Comparison of ENCODE assay signal across 7 mouse cellular contexts in genomic region chr2:132512051-132512976, GRCm38 (mm10).
A peak's percentile ranks its signal among the peaks of the same experiment; 100 is the strongest.
DNase-seq lines count a peak whose midpoint lies in the region; ATAC-seq and TF ChIP-seq lines count a peak whose summit lies in the region.

No protein-coding gene starts in this region.

- H3K27me3 ChIP-seq in limb, embryonic 13.5 days, result peaks cover 5% of the 10 kb centered on the region
- no peaks in the 10 kb centered on the region for H3K27me3 ChIP-seq in stomach, embryonic 15.5 days (replicated peaks)

- WGBS in bone marrow, adult 2 months, result 3% methylated on average over 19 of the region's 19 CpGs
- 52% methylated on average over 18 of the region's 19 CpGs for WGBS in limb, embryonic 13.5 days
- WGBS in stomach, embryonic 15.5 days, result 34% methylated on average over 19 of the region's 19 CpGs

- DNase-seq in layer of hippocampus, adult 2 months (ENCODE audit: low spot score in 2 of 2), result no peak
- DNase-seq in layer of hippocampus, adult 18-20 months (ENCODE audit: low spot score in 2 of 2), result no peak
- no peak for DNase-seq in adrenal gland, adult (ENCODE audit: inconsistent age in 2 of 2, low spot score in 1 of 2)
- DNase-seq in layer of hippocampus, postnatal 14 days (ENCODE audit: low spot score in 2 of 2), result no peak

- TF ChIP-seq CTCF in layer of hippocampus, adult 2 months (conservative IDR thresholded peaks at IDR 0.05), result no peak
- TF ChIP-seq CTCF in bone marrow, adult 2 months (IDR thresholded peaks at IDR 0.05; ENCODE audit: control insufficient read depth, insufficient read depth, low read length), result no peak

- H3K4me1 ChIP-seq in bone marrow, adult 2 months (ENCODE audit: control insufficient read depth, insufficient read depth, low read length), result peaks cover 2% of the 10 kb centered on the region
- H3K4me1 ChIP-seq in limb, embryonic 13.5 days, result 0 out of 2 replicates have a peak, but pooled peaks cover 3% of the 10 kb centered on the region
- H3K4me1 ChIP-seq in stomach, embryonic 15.5 days, result no peaks in the 10 kb centered on the region

- H3K4me2 ChIP-seq in limb, embryonic 13.5 days (replicated peaks), result peak overlapping the region; percentile 28; the same call in 1 of the 2 replicates
- peak overlapping the region; percentile 32; the same call in 1 of the 2 replicates for H3K4me2 ChIP-seq in stomach, embryonic 15.5 days

- H3K4me3 ChIP-seq in layer of hippocampus, adult 2 months, result no peak overlapping the region
- H3K4me3 ChIP-seq in bone marrow, adult 2 months (replicated peaks; ENCODE audit: control insufficient read depth, low read depth, low read length), result no peak overlapping the region
- no peak overlapping the region for H3K4me3 ChIP-seq in limb, embryonic 13.5 days
- no peak overlapping the region for H3K4me3 ChIP-seq in stomach, embryonic 15.5 days (replicated peaks)

- no peak; the same call in 1 of the 2 replicates for ATAC-seq in limb, embryonic 13.5 days (ENCODE audit: low FRiP score, low read depth)
- ATAC-seq in stomach, embryonic 15.5 days (ENCODE audit: insufficient read depth, low FRiP score, low read depth), result peak; percentile 38

- no peaks in the 10 kb centered on the region for H3K9me3 ChIP-seq in limb, embryonic 13.5 days
- H3K9me3 ChIP-seq in stomach, embryonic 15.5 days, result no peaks in the 10 kb centered on the region

- peak overlapping the region; percentile 90 for H3K27ac ChIP-seq in layer of hippocampus, adult 2 months
- peak overlapping the region; percentile 85 for H3K27ac ChIP-seq in bone marrow, adult 2 months (ENCODE audit: control insufficient read depth, insufficient read depth, low read depth, low read length, poor library complexity)
- H3K27ac ChIP-seq in limb, embryonic 13.5 days, result no peak overlapping the region
- H3K27ac ChIP-seq in stomach, embryonic 15.5 days, result no peak overlapping the region

- no peak for TF ChIP-seq POLR2A in bone marrow, adult 2 months (IDR thresholded peaks at IDR 0.05; ENCODE audit: borderline replicate concordance, control insufficient read depth, low read depth, low read length)

- H3K9ac ChIP-seq in limb, embryonic 13.5 days, result no peak overlapping the region
- H3K9ac ChIP-seq in stomach, embryonic 15.5 days, result no peak overlapping the region

- no peaks in the 10 kb centered on the region for H3K36me3 ChIP-seq in limb, embryonic 13.5 days
- no peaks in the 10 kb centered on the region for H3K36me3 ChIP-seq in stomach, embryonic 15.5 days

Comparison
In these comparisons a context has a peak if more than half of its experiments do, and no peak if none do; other contexts are left out.
1. H3K27ac ChIP-seq: peak in layer of hippocampus, adult 2 months (single experiment) and bone marrow, adult 2 months (single experiment); none in limb, embryonic 13.5 days (single experiment) and stomach, embryonic 15.5 days (single experiment).